Mouse (Mus musculus) heart, embryonic 15.5 days (tissue): ENCODE data around the gene Serpina3f. TPM values are rescaled to one million over a fixed set of nuclear protein-coding genes. Genes with fewer than 3 reads are reported as not detected.

Source experiments
- ATAC-seq: fragments of 200-750 bp; cut with Nextera tagmentation; replicated peaks from 2 replicates; pipeline ENCODE4 v1.8.0; 2017; ENCODE audit warnings: low read depth, moderate TSS enrichment; ENCODE audit not compliant: insufficient number of reproducible peaks, insufficient read depth, low FRiP score
- H3K27ac ChIP-seq: fragments of 300-500 bp; sonication (generic); 2 replicates; pipeline ENCODE4 v1.5.1; 2015; ENCODE audit warnings: mild to moderate bottlenecking, inconsistent platforms
- H3K27me3 ChIP-seq: fragments of 300-500 bp; sonication (generic); 2 replicates; pipeline ENCODE4 v1.6.1; 2015; ENCODE audit warnings: inconsistent platforms
- H3K36me3 ChIP-seq: fragments of 300-500 bp; sonication (generic); 2 replicates; pipeline ENCODE4 v1.6.1; 2015; ENCODE audit warnings: mild to moderate bottlenecking, inconsistent platforms
- H3K4me1 ChIP-seq: fragments of 300-500 bp; sonication (generic); replicated peaks from 2 replicates; pipeline ENCODE4 v1.6.1; 2015; ENCODE audit warnings: inconsistent platforms
- H3K4me2 ChIP-seq: fragments of 300-500 bp; sonication (generic); 2 replicates; pipeline ENCODE4 v1.6.1; 2015; ENCODE audit warnings: inconsistent platforms, mild to moderate bottlenecking, moderate library complexity
- H3K4me3 ChIP-seq: fragments of 300-500 bp; sonication (generic); 2 replicates; pipeline ENCODE4 v1.5.1; 2015; ENCODE audit warnings: mild to moderate bottlenecking, inconsistent platforms
- H3K9ac ChIP-seq: fragments of 300-500 bp; sonication (generic); 2 replicates; pipeline ENCODE4 v1.6.1; 2015; ENCODE audit warnings: mild to moderate bottlenecking, inconsistent platforms
- H3K9me3 ChIP-seq: fragments of 300-500 bp; sonication (generic); replicated peaks from 2 replicates; pipeline ENCODE4 v1.6.1; 2016; ENCODE audit warnings: inconsistent platforms
- WGBS: fragments of 180-500 bp; shearing (Covaris S2); methylation state at CpG from one replicate; pipeline ENCODE4 v1.1.7; 2015; ENCODE audit warnings: mixed read lengths; 5-methylcytosine and 5-hydroxymethylcytosine counted together
- polyA plus RNA-seq: library from polyadenylated mRNA; unstranded; fragments of >200 nt; fragmentation: Nextera tagmentation; extraction: Ambion mirVana; gene quantifications from 2 replicates; pipeline ENCODE4 v1.2.1, GENCODE M21; 2015

Serpina3f gene
- polyA plus RNA-seq, 1 experiment from 2014 or later = 0.06 TPM

- H3K9ac ChIP-seq = no peak overlapping the region
- H3K4me2 ChIP-seq = no peak overlapping the region
- no peaks in the 10 kb centered on the region; the same call in 1 of the 2 replicates for H3K27me3 ChIP-seq
- ATAC-seq = no peak
- WGBS = 46% methylated on average over 3 of the region's 3 CpGs
- no peaks in the 10 kb centered on the region for H3K9me3 ChIP-seq
- no peak overlapping the region for H3K4me3 ChIP-seq
- H3K27ac ChIP-seq = no peak overlapping the region
- no peaks in the 10 kb centered on the region for H3K4me1 ChIP-seq
- no peaks in the 10 kb centered on the region for H3K36me3 ChIP-seq
Measured at GRCm38 (mm10) chr12:104261041-104261440, 46.7 kb downstream of the Serpina3f start.

GRCm38 (mm10) chr12:104262863-104263262, 48.5 kb downstream of the Serpina3f start, which contains the start of gene Serpina3i:
Gene Serpina3i (plus strand): TSS chr12:104263122.
- no peaks in the 10 kb centered on the region for H3K36me3 ChIP-seq
- H3K9me3 ChIP-seq = no peaks in the 10 kb centered on the region
- no peak within 1 kb of the TSS for H3K4me2 ChIP-seq
- 0 out of 2 replicates have a peak, but pooled peaks have one; percentile 18 for ATAC-seq
- no peaks in the 10 kb centered on the region for H3K27me3 ChIP-seq
- H3K4me1 ChIP-seq = no peaks in the 10 kb centered on the region
- H3K4me3 ChIP-seq = no peak within 1 kb of the TSS
- H3K9ac ChIP-seq = no peak within 1 kb of the TSS
- no peak within 1 kb of the TSS for H3K27ac ChIP-seq

- 65% methylated on average over 3 of the region's 3 CpGs for WGBS
- Histone ChIP-seq H3K4me1 (no peaks in the 10 kb centered on the region), H3K27ac (no peak overlapping the region), H3K9me3 (no peaks in the 10 kb centered on the region), H3K9ac (no peak overlapping the region), H3K4me3 (no peak overlapping the region), H3K27me3 (no peaks in the 10 kb centered on the region), H3K4me2 (no peak overlapping the region), H3K36me3 (no peaks in the 10 kb centered on the region)
- no peak for ATAC-seq
Measured at GRCm38 (mm10) chr12:104266374-104266773, 52.0 kb downstream of the Serpina3f start.

Other genes starting within 250 kb of the Serpina3f start
- gene Serpina11, start 224.6 kb upstream of the Serpina3f start, polyA plus RNA-seq = not detected in 2 replicates
- 0.18 and 0.33 TPM in 2 replicates for gene Serpina9, start 200.8 kb upstream of the Serpina3f start, polyA plus RNA-seq
- not detected in 2 replicates for gene Serpina12, start 170.1 kb upstream of the Serpina3f start, polyA plus RNA-seq
- gene Serpina5, start 113.4 kb upstream of the Serpina3f start, polyA plus RNA-seq = not detected in 2 replicates
- not detected in 2 replicates for gene Serpina3a, start 101.8 kb upstream of the Serpina3f start, polyA plus RNA-seq
- gene Serpina3b, start 86.5 kb upstream of the Serpina3f start, polyA plus RNA-seq = 0.11 TPM in 1 of 2 replicates, not detected in the other
- 0.10 TPM in 1 of 2 replicates, not detected in the other for gene Serpina3c, start 60.7 kb upstream of the Serpina3f start, polyA plus RNA-seq
- 2.9 and 11.3 TPM in 2 replicates for gene Serpina3g, start 21.7 kb downstream of the Serpina3f start, polyA plus RNA-seq
- 0.25 and 3.2 TPM in 2 replicates for gene Serpina3i, start 48.6 kb downstream of the Serpina3f start, polyA plus RNA-seq
- gene Serpina3j, start 100.0 kb downstream of the Serpina3f start, polyA plus RNA-seq = 0.10 TPM in 1 of 2 replicates, not detected in the other
- gene Serpina3k, start 123.9 kb downstream of the Serpina3f start, polyA plus RNA-seq = not detected in 2 replicates
- gene Serpina3m, start 123.9 kb downstream of the Serpina3f start, polyA plus RNA-seq = not detected in 2 replicates
- gene Serpina3n, start 192.2 kb downstream of the Serpina3f start, polyA plus RNA-seq = 0.45 and 0.47 TPM in 2 replicates